Mouse (Mus musculus): ENCODE measurements around the gene Gm5458.

DNA sequence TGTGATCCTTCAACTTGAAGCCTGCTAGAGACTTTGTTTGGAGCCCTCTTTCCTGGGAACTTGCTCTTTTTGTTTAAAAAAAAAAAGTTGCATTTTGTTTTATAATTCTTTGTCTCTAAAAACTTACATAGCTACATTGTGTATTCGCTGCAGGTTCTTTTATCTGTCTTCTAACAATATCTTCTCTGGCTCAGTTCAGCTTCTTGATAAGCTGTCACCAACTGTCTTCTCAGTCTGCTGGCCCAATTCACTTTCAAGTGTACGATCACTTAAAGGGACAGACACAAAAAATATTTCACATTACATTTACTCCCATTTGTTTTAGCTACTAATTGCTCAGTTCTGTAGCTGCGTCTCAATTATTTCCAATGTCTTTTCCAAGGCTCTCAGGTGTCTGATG is 43.9 kb upstream of the Gm5458 start:
- TF ChIP-seq EP300 (IDR thresholded peaks at IDR 0.05) (no peak), CTCF (IDR thresholded peaks at IDR 0.05) (no peak)
